Mouse (Mus musculus) layer of hippocampus, adult 2 months (tissue): ENCODE results near the gene Aurka. TPM values are rescaled to one million over a fixed set of nuclear protein-coding genes. Genes with fewer than 3 reads are reported as not detected.
A peak's percentile ranks its signal among the peaks of the same experiment; 100 is the strongest.

Experiments used
- DNase-seq, 2 experiments: peaks; one replicate each; pipeline ENCODE4 v3.0.0; 2022; ENCODE audit warnings: low spot score in 2 of 2
- H3K27ac ChIP-seq: fragments of 200-600 bp; 2 replicates; pipeline ENCODE4 v1.8.1; 2022
- H3K4me3 ChIP-seq: fragments of 200-600 bp; 2 replicates; pipeline ENCODE4 v1.8.1; 2022; ENCODE audit warnings: mild to moderate bottlenecking
- CTCF ChIP-seq: fragments of 200-600 bp; conservative IDR thresholded peaks from 2 replicates; pipeline ENCODE4 v1.8.1; 2022; ENCODE audit warnings: antibody characterized with exemption, mild to moderate bottlenecking, moderate library complexity
- total RNA-seq, 2 experiments: library from RNA; stranded (reverse); gene quantifications; 2 replicates each; pipeline ENCODE4 v1.2.3; 2021

The Aurka gene
- total RNA-seq, 2 experiments from 2014 or later, result 0.86 to 1.9 TPM

GRCm38 (mm10) chr2:172401116-172401825 is 30.9 kb upstream of the Aurka start:
- H3K27ac ChIP-seq, result no peak overlapping the region
- no peak for DNase-seq
- TF ChIP-seq CTCF, result no peak
- H3K4me3 ChIP-seq, result no peak overlapping the region

- no peak overlapping the region for H3K27ac ChIP-seq
- no peak for DNase-seq
- TF ChIP-seq CTCF, result no peak
- H3K4me3 ChIP-seq, result no peak overlapping the region
Measured at GRCm38 (mm10) chr2:172399901-172400300, 29.6 kb upstream of the Aurka start.

- TF ChIP-seq CTCF, result no peak
- H3K4me3 ChIP-seq, result no peak overlapping the region
- H3K27ac ChIP-seq, result no peak overlapping the region
- DNase-seq, result no peak
Measured at GRCm38 (mm10) chr2:172395961-172396360, 25.6 kb upstream of the Aurka start.

- Histone ChIP-seq H3K27ac (no peak overlapping the region), H3K4me3 (no peak overlapping the region)
- no peak for TF ChIP-seq CTCF
- no peak for DNase-seq
Measured at GRCm38 (mm10) chr2:172394671-172395070, 24.3 kb upstream of the Aurka start.

GRCm38 (mm10) chr2:172394052-172394392 is 23.7 kb upstream of the Aurka start:
- no peak for DNase-seq

GRCm38 (mm10) chr2:172393391-172394051 is 23.2 kb upstream of the Aurka start, which contains the start of gene Cass4:
Gene Cass4 (plus strand): TSS chr2:172393794.
- DNase-seq, result no peak
- Histone ChIP-seq H3K27ac (peak within 1 kb of the TSS; percentile 68), H3K4me3 (no peak within 1 kb of the TSS)
- no peak for TF ChIP-seq CTCF

More at GRCm38 (mm10) chr2:172394052-172394392, 23.7 kb upstream of the Aurka start:
- Histone ChIP-seq H3K4me3 (no peak overlapping the region), H3K27ac (no peak overlapping the region)
- TF ChIP-seq CTCF, result no peak

- TF ChIP-seq CTCF, result no peak
- H3K4me3 ChIP-seq, result no peak overlapping the region
- H3K27ac ChIP-seq, result peak overlapping the region; percentile 68
- peak; percentile 27 to 41 for DNase-seq
Measured at GRCm38 (mm10) chr2:172392041-172392521, 21.7 kb upstream of the Aurka start.

- TF ChIP-seq CTCF, result no peak
- DNase-seq, result no peak
- no peak overlapping the region for H3K4me3 ChIP-seq
- H3K27ac ChIP-seq, result no peak overlapping the region
Measured at GRCm38 (mm10) chr2:172390341-172390740, 20.0 kb upstream of the Aurka start.

GRCm38 (mm10) chr2:172384715-172385114 is 14.4 kb upstream of the Aurka start:
- DNase-seq, result no peak
- TF ChIP-seq CTCF, result no peak
- Histone ChIP-seq H3K4me3 (no peak overlapping the region), H3K27ac (no peak overlapping the region)

- no peak for TF ChIP-seq CTCF
- DNase-seq, result no peak
- Histone ChIP-seq H3K27ac (no peak overlapping the region), H3K4me3 (no peak overlapping the region)
Measured at GRCm38 (mm10) chr2:172381898-172382297, 11.6 kb upstream of the Aurka start.

GRCm38 (mm10) chr2:172381341-172381740 is 11.0 kb upstream of the Aurka start:
- no peak overlapping the region for H3K4me3 ChIP-seq
- TF ChIP-seq CTCF, result no peak
- DNase-seq, result no peak
- no peak overlapping the region for H3K27ac ChIP-seq

GRCm38 (mm10) chr2:172380513-172380912 is 10.2 kb upstream of the Aurka start:
- DNase-seq, result peak in 1 of 2 experiments; percentile 24
- H3K27ac ChIP-seq, result no peak overlapping the region
- TF ChIP-seq CTCF, result no peak
- H3K4me3 ChIP-seq, result no peak overlapping the region

- peak in 1 of 2 experiments; percentile 49 for DNase-seq
- Histone ChIP-seq H3K4me3 (no peak overlapping the region), H3K27ac (no peak overlapping the region)
- TF ChIP-seq CTCF, result peak; percentile 79
Measured at GRCm38 (mm10) chr2:172378332-172378731, 8.0 kb upstream of the Aurka start.
